Mouse (Mus musculus): ENCODE data around the gene Cd248.
"Not testable (repeated sequence)": the region's sequence is repeated elsewhere in the genome, so short reads cannot be mapped to it uniquely, and the experiment has no call there.

Cd248 gene

GRCm38 (mm10) chr19:5079279-5079678, 11.4 kb downstream of the Cd248 start:
- no peak for DNase-seq

GRCm38 (mm10) chr19:5082005-5082404, 14.1 kb downstream of the Cd248 start:
- DNase-seq, result no peak

GRCm38 (mm10) chr19:5082596-5082995, 14.7 kb downstream of the Cd248 start:
- peak in 1 of 2 experiments; percentile 44 for DNase-seq

- no peak for DNase-seq
Observed at GRCm38 (mm10) chr19:5083961-5084833, 16.3 kb downstream of the Cd248 start.

- DNase-seq, result peak in 1 of 2 experiments; percentile 56
Observed at GRCm38 (mm10) chr19:5084834-5085144, 16.9 kb downstream of the Cd248 start.

- peak; percentile 73 to 75 for DNase-seq
Observed at GRCm38 (mm10) chr19:5085145-5085863, 17.4 kb downstream of the Cd248 start, which contains the start of gene Tmem151a. Gene Tmem151a, minus strand, starts transcription at chr19:5085531.

GRCm38 (mm10) chr19:5086533-5086932, 18.7 kb downstream of the Cd248 start:
- not testable (repeated sequence) for DNase-seq

GRCm38 (mm10) chr19:5087884-5088728, 20.2 kb downstream of the Cd248 start, which contains the start of gene Yif1a:
Gene Yif1a, plus strand, starts transcription at chr19:5088538.
- peak; percentile 94 to 96 for DNase-seq

- DNase-seq, result no peak
Observed at GRCm38 (mm10) chr19:5089324-5089723, 21.4 kb downstream of the Cd248 start.

- DNase-seq, result no peak
Observed at GRCm38 (mm10) chr19:5092083-5092482, 24.2 kb downstream of the Cd248 start.

GRCm38 (mm10) chr19:5093481-5094242, 25.8 kb downstream of the Cd248 start:
- DNase-seq, result peak; percentile 59 to 66

- DNase-seq, result peak; percentile 99 to 100
Observed at GRCm38 (mm10) chr19:5094243-5094632, 26.4 kb downstream of the Cd248 start.

- DNase-seq, result peak in 1 of 2 experiments; percentile 61
Observed at GRCm38 (mm10) chr19:5094746-5095417, 27.0 kb downstream of the Cd248 start.

GRCm38 (mm10) chr19:5095887-5096474, 28.1 kb downstream of the Cd248 start:
- DNase-seq, result peak; percentile 78 to 81

- peak in 1 of 2 experiments; percentile 55 for DNase-seq
Observed at GRCm38 (mm10) chr19:5097521-5098362, 29.9 kb downstream of the Cd248 start.

- DNase-seq, result peak; percentile 87 to 90
Observed at GRCm38 (mm10) chr19:5098363-5099143, 30.7 kb downstream of the Cd248 start, which contains the start of gene Cnih2. Gene Cnih2, minus strand, starts transcription at chr19:5098521.

GRCm38 (mm10) chr19:5106074-5106473, 38.2 kb downstream of the Cd248 start:
- peak; percentile 45 to 63 for DNase-seq

- peak; percentile 99 for DNase-seq
Observed at GRCm38 (mm10) chr19:5106731-5107191, 38.9 kb downstream of the Cd248 start, which contains the start of gene Rab1b. Gene Rab1b, minus strand, starts transcription at chr19:5107072.

Data from cerebellum, postnatal 10 days (tissue).